Mouse (Mus musculus) midbrain, embryonic 13.5 days (tissue): ENCODE results near the gene Slc1a1. TPM values are rescaled to one million over a fixed set of nuclear protein-coding genes. Genes with fewer than 3 reads are reported as not detected.

Source experiments
- ATAC-seq: fragments of 200-750 bp; cut with Nextera tagmentation; 2 replicates; pipeline ENCODE4 v1.8.0; 2017; ENCODE audit warnings: mild to moderate bottlenecking, moderate TSS enrichment, moderate library complexity
- H3K27ac ChIP-seq: fragments of 300-500 bp; sonication (generic); 2 replicates; pipeline ENCODE4 v1.5.1; 2015; ENCODE audit warnings: inconsistent platforms, mild to moderate bottlenecking, moderate library complexity
- H3K27me3 ChIP-seq: fragments of 300-500 bp; sonication (generic); 2 replicates; pipeline ENCODE4 v1.6.1; 2015; ENCODE audit warnings: mild to moderate bottlenecking, inconsistent platforms
- H3K36me3 ChIP-seq: fragments of 300-500 bp; sonication (generic); 2 replicates; pipeline ENCODE4 v1.6.1; 2015; ENCODE audit warnings: mild to moderate bottlenecking, inconsistent platforms
- H3K4me1 ChIP-seq: fragments of 300-500 bp; sonication (generic); replicated peaks from 2 replicates; pipeline ENCODE4 v1.6.1; 2015; ENCODE audit warnings: inconsistent platforms
- H3K4me2 ChIP-seq: fragments of 300-500 bp; sonication (generic); replicated peaks from 2 replicates; pipeline ENCODE4 v1.6.1; 2015; ENCODE audit warnings: moderate library complexity, mild to moderate bottlenecking, inconsistent platforms
- H3K4me3 ChIP-seq: fragments of 300-500 bp; sonication (generic); replicated peaks from 2 replicates; pipeline ENCODE4 v1.5.1; 2015; ENCODE audit warnings: mild to moderate bottlenecking, inconsistent platforms
- H3K9ac ChIP-seq: fragments of 300-500 bp; sonication (generic); replicated peaks from 2 replicates; pipeline ENCODE4 v1.6.1; 2015; ENCODE audit warnings: mild to moderate bottlenecking, inconsistent platforms
- H3K9me3 ChIP-seq: fragments of 300-500 bp; sonication (generic); 2 replicates; pipeline ENCODE4 v1.6.1; 2016; ENCODE audit warnings: mild to moderate bottlenecking, inconsistent platforms
- WGBS: fragments of 180-500 bp; shearing (Covaris S2); methylation state at CpG from one replicate; pipeline ENCODE4 v1.1.7; 2015; 5-methylcytosine and 5-hydroxymethylcytosine counted together
- polyA plus RNA-seq: library from polyadenylated mRNA; unstranded; fragments of >200 nt; fragmentation: Nextera tagmentation; extraction: Ambion mirVana; gene quantifications from 2 replicates; pipeline ENCODE4 v1.2.1, GENCODE M21; 2015

Gene Slc1a1
- polyA plus RNA-seq: 12.7 and 13.1 TPM in 2 replicates

DNA sequence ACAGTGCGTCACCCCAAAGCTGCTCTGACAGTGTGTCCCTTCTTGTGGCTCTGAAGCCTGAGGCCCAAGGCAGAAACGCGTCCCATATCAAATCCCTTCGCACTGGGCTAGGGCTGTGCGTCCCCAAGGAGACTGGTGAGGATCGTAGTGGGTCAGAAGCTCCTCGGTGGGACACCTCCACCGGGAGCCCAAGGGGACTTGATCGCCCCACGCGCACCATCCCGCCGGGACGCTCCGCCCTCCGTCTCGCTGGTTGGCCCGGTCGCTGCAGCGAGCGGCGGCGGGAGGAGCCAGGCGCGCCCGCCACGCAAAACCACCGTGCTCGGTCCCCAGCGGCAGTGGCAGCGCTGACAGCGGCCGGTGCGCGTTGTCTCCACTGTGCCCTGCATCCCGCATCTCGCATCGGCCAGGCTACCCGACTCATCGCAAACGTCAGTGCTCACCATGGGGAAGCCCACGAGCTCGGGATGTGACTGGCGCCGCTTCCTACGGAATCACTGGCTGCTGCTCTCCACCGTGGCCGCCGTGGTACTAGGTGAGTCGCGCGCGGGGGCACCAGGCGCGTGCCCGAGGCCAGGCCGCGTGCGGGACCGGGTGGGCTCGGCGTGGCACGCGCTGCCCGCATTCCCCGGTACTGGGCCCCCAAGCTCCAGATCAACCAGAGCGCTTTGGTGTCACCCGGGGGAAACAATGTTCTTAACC is at the start of gene Slc1a1:
TSS of gene Slc1a1 (plus strand) at position 252 of the 702 bp plus-strand sequence.
- H3K27me3 ChIP-seq: peaks cover 23% of the 10 kb centered on the region
- H3K36me3 ChIP-seq: no peaks in the 10 kb centered on the region
- H3K4me2 ChIP-seq: peak within 1 kb of the TSS; percentile 86
- WGBS: under 1% methylated on average over 68 of the region's 68 CpGs
- H3K9me3 ChIP-seq: peaks cover 6% of the 10 kb centered on the region; the same call in 1 of the 2 replicates
- H3K9ac ChIP-seq: peak within 1 kb of the TSS; percentile 69
- H3K4me1 ChIP-seq: peaks cover 5% of the 10 kb centered on the region
- H3K4me3 ChIP-seq: peak within 1 kb of the TSS; percentile 63
- peak; percentile 91 for ATAC-seq
- H3K27ac ChIP-seq: peak within 1 kb of the TSS; percentile 65

DNA sequence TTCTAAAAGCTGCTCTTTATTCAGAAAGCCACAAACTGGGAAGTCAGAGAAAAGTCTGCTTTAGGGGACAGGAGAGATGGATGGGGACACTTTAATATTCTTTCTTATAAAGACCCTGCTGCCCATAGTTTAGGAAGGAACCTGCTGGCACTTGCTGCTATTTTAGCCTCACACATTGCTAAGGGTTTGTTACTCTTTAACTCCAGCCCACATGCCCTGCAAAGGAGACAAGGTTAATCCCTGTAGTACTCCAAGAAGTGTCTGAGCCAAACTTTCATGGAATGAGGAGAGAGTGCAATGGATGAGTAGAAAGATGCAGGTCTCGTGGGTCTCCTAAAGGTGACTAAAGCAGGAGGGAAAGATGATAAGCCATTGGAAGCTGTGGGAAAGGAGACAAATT is 44.7 kb upstream of the Slc1a1 start:
- 84% methylated on average over 1 of the region's 1 CpGs for WGBS
- Histone ChIP-seq H3K9ac (no peak overlapping the region), H3K4me1 (no peaks in the 10 kb centered on the region), H3K9me3 (no peaks in the 10 kb centered on the region), H3K27me3 (no peaks in the 10 kb centered on the region), H3K4me2 (no peak overlapping the region), H3K27ac (no peak overlapping the region), H3K36me3 (no peaks in the 10 kb centered on the region), H3K4me3 (no peak overlapping the region)
- ATAC-seq: no peak

GRCm38 (mm10) chr19:28793307-28793706 is 41.5 kb upstream of the Slc1a1 start:
- Histone ChIP-seq H3K27ac (no peak overlapping the region), H3K4me1 (no peaks in the 10 kb centered on the region), H3K27me3 (no peaks in the 10 kb centered on the region), H3K4me2 (no peak overlapping the region), H3K9ac (no peak overlapping the region), H3K4me3 (no peak overlapping the region), H3K9me3 (no peaks in the 10 kb centered on the region), H3K36me3 (no peaks in the 10 kb centered on the region)
- WGBS: 84% methylated on average over 2 of the region's 2 CpGs
- ATAC-seq: no peak

DNA sequence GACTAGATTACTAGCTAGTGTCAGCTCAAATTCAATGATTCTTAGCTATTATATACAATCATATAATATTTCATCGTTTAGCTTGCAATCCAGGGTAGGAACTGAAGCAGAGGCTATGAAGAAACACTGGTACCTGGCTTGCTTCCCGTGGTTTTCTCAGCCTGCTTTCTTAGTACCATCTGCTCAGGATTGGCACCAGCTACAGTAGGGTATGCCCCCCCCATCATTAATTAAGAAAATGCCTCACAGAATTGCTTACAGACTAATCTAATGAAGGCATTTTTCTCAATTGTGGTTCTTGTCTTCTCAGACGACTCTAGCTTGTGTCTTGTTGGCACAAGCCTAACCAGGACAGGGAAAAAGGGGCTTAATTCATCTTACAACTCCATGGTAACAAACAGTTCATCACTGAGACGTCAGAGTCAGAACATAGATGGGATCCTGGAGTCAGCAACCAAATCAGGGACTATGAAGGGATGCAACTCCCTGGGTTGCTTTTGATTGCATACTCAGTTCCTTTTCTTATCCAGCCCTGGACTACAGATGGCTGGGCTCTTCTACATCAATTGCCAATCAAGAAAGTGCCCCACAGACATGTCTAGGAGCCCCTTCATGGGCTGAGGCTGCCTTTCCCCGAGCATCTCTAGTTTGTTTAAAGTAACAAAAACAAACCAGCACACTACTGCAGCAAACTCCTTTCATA is 38.6 kb upstream of the Slc1a1 start:
- Histone ChIP-seq H3K9ac (no peak overlapping the region), H3K9me3 (no peaks in the 10 kb centered on the region), H3K4me3 (no peak overlapping the region), H3K36me3 (no peaks in the 10 kb centered on the region), H3K4me2 (no peak overlapping the region), H3K27ac (no peak overlapping the region), H3K27me3 (no peaks in the 10 kb centered on the region), H3K4me1 (no peaks in the 10 kb centered on the region)
- ATAC-seq: no peak
- WGBS: 80% methylated on average over 5 of the region's 5 CpGs

DNA sequence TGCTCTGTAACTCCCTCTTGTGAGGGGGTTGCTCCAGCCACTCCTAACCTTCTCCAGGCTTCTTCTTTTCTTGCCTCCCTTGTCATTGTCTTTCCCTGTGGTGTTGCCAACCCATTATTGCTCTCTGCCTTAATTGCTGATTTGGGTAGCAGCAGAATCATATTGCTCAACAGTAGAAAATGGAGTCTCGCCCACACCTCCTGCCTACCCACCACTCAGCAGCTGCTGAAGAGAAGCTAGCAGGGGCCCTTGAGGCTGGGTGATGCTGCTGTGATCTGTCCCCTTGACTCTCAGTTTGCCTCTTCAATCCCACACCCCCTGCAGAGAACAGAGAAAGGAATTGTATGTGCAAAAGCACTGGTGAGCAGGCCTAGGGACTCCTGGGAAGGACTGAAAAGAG is 37.9 kb upstream of the Slc1a1 start:
- WGBS: 69% methylated on average over 1 of the region's 1 CpGs
- Histone ChIP-seq H3K4me2 (no peak overlapping the region), H3K27me3 (no peaks in the 10 kb centered on the region), H3K4me3 (no peak overlapping the region), H3K36me3 (no peaks in the 10 kb centered on the region), H3K9me3 (no peaks in the 10 kb centered on the region), H3K4me1 (no peaks in the 10 kb centered on the region), H3K27ac (no peak overlapping the region), H3K9ac (no peak overlapping the region)
- no peak for ATAC-seq

DNA sequence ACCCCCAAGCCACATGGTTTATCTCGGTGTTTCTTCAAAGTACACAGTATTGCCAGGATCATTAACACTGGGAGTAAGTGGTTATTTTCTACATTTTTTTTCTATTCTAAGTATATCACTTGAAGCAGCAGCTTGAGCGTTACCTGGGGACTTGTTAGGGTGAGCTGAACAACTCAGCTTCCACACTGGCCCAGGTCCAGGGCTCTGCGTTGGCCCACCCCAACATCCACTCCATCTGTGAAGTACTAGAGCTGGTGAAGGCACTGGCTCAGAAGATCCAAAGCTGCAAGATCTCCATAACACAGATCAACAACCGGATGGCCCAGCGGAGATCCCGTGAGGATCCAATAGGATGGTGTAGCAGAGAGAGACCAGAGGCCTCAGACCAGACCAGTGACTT is 37.2 kb upstream of the Slc1a1 start:
- Histone ChIP-seq H3K4me1 (no peaks in the 10 kb centered on the region), H3K4me2 (no peak overlapping the region), H3K27ac (no peak overlapping the region), H3K27me3 (no peaks in the 10 kb centered on the region), H3K4me3 (no peak overlapping the region), H3K9me3 (no peaks in the 10 kb centered on the region), H3K9ac (no peak overlapping the region), H3K36me3 (no peaks in the 10 kb centered on the region)
- 90% methylated on average over 6 of the region's 6 CpGs for WGBS
- ATAC-seq: no peak

GRCm38 (mm10) chr19:28800448-28800847 is 34.4 kb upstream of the Slc1a1 start:
- no peaks in the 10 kb centered on the region for H3K4me1 ChIP-seq
- H3K27ac ChIP-seq: no peak overlapping the region
- 49% methylated on average over 6 of the region's 6 CpGs for WGBS
- H3K4me3 ChIP-seq: no peak overlapping the region
- H3K9ac ChIP-seq: no peak overlapping the region
- H3K9me3 ChIP-seq: no peaks in the 10 kb centered on the region
- ATAC-seq: no peak
- H3K36me3 ChIP-seq: no peaks in the 10 kb centered on the region
- H3K27me3 ChIP-seq: no peaks in the 10 kb centered on the region
- H3K4me2 ChIP-seq: no peak overlapping the region

DNA sequence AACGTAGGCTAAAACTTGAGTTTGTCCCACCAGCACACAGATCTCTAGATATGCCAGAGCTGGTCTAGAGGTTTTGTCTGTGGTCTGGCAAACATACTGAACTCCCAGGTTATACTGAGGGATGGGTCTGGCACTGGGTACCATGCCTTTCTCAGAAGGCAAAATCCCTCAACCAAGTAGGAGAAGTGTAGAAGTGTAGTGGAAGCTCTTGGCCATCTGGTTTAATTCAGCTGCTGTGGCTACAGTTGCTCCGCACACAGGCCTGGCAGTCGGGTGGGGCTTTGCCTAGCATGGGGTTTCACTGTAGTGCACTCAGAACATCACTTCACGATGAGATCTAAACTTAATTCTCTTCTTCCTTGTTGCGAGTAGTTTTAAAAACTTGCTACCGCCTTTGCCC is 28.6 kb upstream of the Slc1a1 start:
- H3K9me3 ChIP-seq: no peaks in the 10 kb centered on the region
- H3K27me3 ChIP-seq: no peaks in the 10 kb centered on the region
- H3K9ac ChIP-seq: no peak overlapping the region
- H3K36me3 ChIP-seq: no peaks in the 10 kb centered on the region
- no peak overlapping the region for H3K27ac ChIP-seq
- ATAC-seq: no peak
- H3K4me1 ChIP-seq: no peaks in the 10 kb centered on the region
- H3K4me3 ChIP-seq: no peak overlapping the region
- 91% methylated on average over 6 of the region's 6 CpGs for WGBS
- no peak overlapping the region for H3K4me2 ChIP-seq

- H3K9ac ChIP-seq: no peak overlapping the region
- 89% methylated on average over 11 of the region's 11 CpGs for WGBS
- no peak overlapping the region for H3K27ac ChIP-seq
- H3K4me3 ChIP-seq: no peak overlapping the region
- no peak for ATAC-seq
- no peak overlapping the region for H3K4me2 ChIP-seq
- H3K9me3 ChIP-seq: no peaks in the 10 kb centered on the region
- no peaks in the 10 kb centered on the region for H3K27me3 ChIP-seq
- H3K4me1 ChIP-seq: no peaks in the 10 kb centered on the region
- no peaks in the 10 kb centered on the region for H3K36me3 ChIP-seq
Observed at GRCm38 (mm10) chr19:28806821-28807496, 27.9 kb upstream of the Slc1a1 start.

DNA sequence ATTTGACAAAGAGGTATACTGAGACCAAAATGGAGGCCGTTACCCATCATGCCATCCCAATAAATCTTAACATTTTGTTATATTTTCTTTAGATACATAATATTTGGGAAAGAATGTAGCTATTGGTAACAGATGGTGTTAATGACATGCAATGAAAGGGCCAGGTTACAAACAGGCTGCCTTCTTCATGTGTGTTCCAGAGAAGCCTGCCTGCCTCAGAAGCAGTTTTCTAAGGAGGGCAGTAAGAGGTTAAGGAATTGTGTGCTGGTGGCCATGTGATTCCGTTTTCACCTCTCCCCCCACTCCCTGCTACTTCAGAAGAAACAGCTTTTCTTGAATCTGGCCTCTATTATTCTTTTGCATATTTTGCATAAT is 27.4 kb upstream of the Slc1a1 start:
- Histone ChIP-seq H3K36me3 (no peaks in the 10 kb centered on the region), H3K9ac (no peak overlapping the region), H3K27ac (no peak overlapping the region), H3K4me2 (no peak overlapping the region), H3K4me1 (no peaks in the 10 kb centered on the region), H3K9me3 (no peaks in the 10 kb centered on the region), H3K27me3 (no peaks in the 10 kb centered on the region), H3K4me3 (no peak overlapping the region)
- 63% methylated on average over 2 of the region's 2 CpGs for WGBS
- no peak for ATAC-seq

GRCm38 (mm10) chr19:28818286-28818685 is 16.6 kb upstream of the Slc1a1 start:
- 81% methylated on average over 4 of the region's 4 CpGs for WGBS
- Histone ChIP-seq H3K4me3 (no peak overlapping the region), H3K36me3 (no peaks in the 10 kb centered on the region), H3K4me2 (no peak overlapping the region), H3K9ac (no peak overlapping the region), H3K27me3 (no peaks in the 10 kb centered on the region), H3K27ac (no peak overlapping the region), H3K4me1 (no peaks in the 10 kb centered on the region), H3K9me3 (no peaks in the 10 kb centered on the region)
- no peak for ATAC-seq

- peak overlapping the region; percentile 18; the same call in 1 of the 2 replicates for H3K4me3 ChIP-seq
- peak; percentile 34; the same call in 1 of the 2 replicates for ATAC-seq
- H3K36me3 ChIP-seq: no peaks in the 10 kb centered on the region
- H3K4me1 ChIP-seq: peaks cover 9% of the 10 kb centered on the region
- no peak overlapping the region for H3K27ac ChIP-seq
- WGBS: 19% methylated on average over 15 of the region's 15 CpGs
- H3K27me3 ChIP-seq: peaks cover 6% of the 10 kb centered on the region; the same call in 1 of the 2 replicates
- H3K4me2 ChIP-seq: peak overlapping the region; percentile 34
- H3K9me3 ChIP-seq: peaks cover 6% of the 10 kb centered on the region; the same call in 1 of the 2 replicates
- H3K9ac ChIP-seq: no peak overlapping the region
Observed at GRCm38 (mm10) chr19:28827697-28828328, 7.0 kb upstream of the Slc1a1 start.
